Mouse (Mus musculus) intestine, embryonic 15.5 days (tissue): ENCODE data around the gene Lsm12. TPM values are rescaled to one million over a fixed set of nuclear protein-coding genes. Genes with fewer than 3 reads are reported as not detected.

Experiments
- ATAC-seq: fragments of 200-750 bp; cut with Nextera tagmentation; 2 replicates; pipeline ENCODE4 v1.8.0; 2017; ENCODE audit warnings: moderate TSS enrichment, moderate library complexity
- H3K27ac ChIP-seq: fragments of 300-500 bp; sonication (generic); 2 replicates; pipeline ENCODE4 v1.5.1; 2015; ENCODE audit warnings: mild to moderate bottlenecking, inconsistent platforms
- H3K27me3 ChIP-seq: fragments of 300-500 bp; sonication (generic); replicated peaks from 2 replicates; pipeline ENCODE4 v1.6.1; 2015; ENCODE audit warnings: inconsistent platforms
- H3K36me3 ChIP-seq: fragments of 300-500 bp; sonication (generic); 2 replicates; pipeline ENCODE4 v1.6.1; 2015; ENCODE audit warnings: inconsistent platforms
- H3K4me1 ChIP-seq: fragments of 300-500 bp; sonication (generic); replicated peaks from 2 replicates; pipeline ENCODE4 v1.6.1; 2015; ENCODE audit warnings: inconsistent platforms
- H3K4me2 ChIP-seq: fragments of 300-500 bp; sonication (generic); replicated peaks from 2 replicates; pipeline ENCODE4 v1.6.1; 2015; ENCODE audit warnings: mild to moderate bottlenecking, inconsistent platforms
- H3K4me3 ChIP-seq: fragments of 300-500 bp; sonication (generic); replicated peaks from 2 replicates; pipeline ENCODE4 v1.5.1; 2015; ENCODE audit warnings: inconsistent platforms
- H3K9ac ChIP-seq: fragments of 300-500 bp; sonication (generic); 2 replicates; pipeline ENCODE4 v1.6.1; 2015; ENCODE audit warnings: inconsistent platforms
- H3K9me3 ChIP-seq: fragments of 300-500 bp; sonication (generic); 2 replicates; pipeline ENCODE4 v1.6.1; 2016; ENCODE audit warnings: inconsistent platforms
- WGBS: fragments of 180-500 bp; shearing (Covaris S2); methylation state at CpG from one replicate; pipeline ENCODE4 v1.1.7; 2015; 5-methylcytosine and 5-hydroxymethylcytosine counted together
- polyA plus RNA-seq: library from polyadenylated mRNA; unstranded; fragments of >200 nt; fragmentation: Nextera tagmentation; extraction: Ambion mirVana; gene quantifications from 2 replicates; pipeline ENCODE4 v1.2.1, GENCODE M21; 2015

Gene Lsm12
- polyA plus RNA-seq, 1 experiment from 2014 or later, result 140 TPM

DNA sequence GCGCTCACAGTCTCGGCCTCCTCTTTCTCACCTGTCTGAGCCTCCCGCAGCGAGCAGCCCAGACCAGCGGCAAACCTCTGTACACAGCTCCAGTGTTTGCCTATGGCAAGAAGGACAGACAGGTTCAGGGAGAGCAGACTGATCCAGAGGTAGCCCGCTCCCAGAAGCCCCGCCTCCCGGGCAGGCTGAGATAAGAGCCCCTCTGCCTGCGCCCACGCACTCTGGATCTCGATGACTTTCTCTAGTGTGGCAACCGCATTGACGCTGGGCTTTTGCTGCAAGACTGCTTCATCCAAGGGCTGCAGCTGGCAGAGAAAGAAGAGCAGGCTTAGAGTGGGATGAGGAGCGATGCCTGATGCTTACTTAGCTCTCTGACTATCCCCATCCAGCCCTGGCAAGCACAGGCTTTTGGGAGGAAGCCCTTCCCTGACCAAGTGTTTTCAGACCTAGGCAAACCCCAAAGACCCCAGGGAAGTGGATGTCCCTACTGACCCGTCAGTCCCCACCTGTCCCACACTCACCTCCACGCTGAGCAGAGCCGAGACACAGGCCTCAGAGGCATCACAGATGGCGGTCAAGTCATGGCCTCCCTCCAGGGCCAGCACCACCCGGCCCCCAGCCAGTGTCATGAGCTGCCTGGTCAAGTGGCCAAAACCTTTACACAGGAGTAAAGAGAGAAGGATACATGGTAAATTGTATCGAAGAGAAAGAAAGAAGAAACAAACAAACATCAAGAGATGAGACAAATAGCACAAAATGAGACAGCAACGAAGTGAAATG is 11.1 kb upstream of the Lsm12 start:
- WGBS, result 70% methylated on average over 21 of the region's 21 CpGs
- Histone ChIP-seq H3K4me3 (no peak overlapping the region), H3K9ac (no peak overlapping the region), H3K9me3 (no peaks in the 10 kb centered on the region), H3K4me1 (peaks cover 7% of the 10 kb centered on the region), H3K27ac (no peak overlapping the region), H3K27me3 (no peaks in the 10 kb centered on the region), H3K36me3 (peaks cover 35% of the 10 kb centered on the region), H3K4me2 (no peak overlapping the region)
- ATAC-seq, result 0 out of 2 replicates have a peak, but pooled peaks have one; percentile 6

DNA sequence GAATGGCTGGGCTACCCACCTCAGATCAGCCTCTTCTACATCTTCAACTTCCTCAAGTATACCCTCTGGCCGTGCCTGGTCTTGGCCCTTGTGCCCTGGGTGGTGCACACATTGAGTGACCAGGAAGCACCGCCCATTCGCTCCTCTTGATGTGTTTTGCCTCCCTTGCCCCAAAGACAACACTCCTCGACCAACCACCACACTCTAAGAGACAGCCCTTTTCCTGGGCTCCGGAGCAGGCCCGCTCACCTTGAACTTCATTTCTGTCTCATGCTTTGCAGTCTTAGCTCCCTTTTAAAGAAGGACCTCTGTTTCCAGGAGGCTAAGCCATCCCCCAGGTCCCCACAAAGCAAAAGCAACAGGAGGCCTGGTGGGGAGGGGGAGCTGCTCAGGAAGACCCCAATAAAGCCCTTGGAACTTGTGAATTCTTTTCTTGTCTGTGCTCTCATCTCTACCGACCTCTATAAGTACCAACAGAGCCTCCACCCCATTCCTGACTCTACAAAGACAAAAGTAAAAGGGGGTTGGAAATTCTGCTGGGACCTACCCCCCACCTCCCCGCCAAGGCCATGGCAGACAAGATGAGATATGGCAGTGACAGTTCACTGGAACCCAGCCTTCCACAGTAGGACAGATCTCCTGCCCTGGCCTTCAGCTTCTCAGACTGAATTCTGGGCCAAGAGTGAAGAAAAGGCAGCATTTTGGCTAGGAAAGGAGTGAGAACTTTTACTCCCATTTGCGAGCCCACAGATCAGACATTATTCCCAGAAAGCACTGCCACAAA is 8.8 kb upstream of the Lsm12 start:
- Histone ChIP-seq H3K4me2 (no peak overlapping the region), H3K4me1 (peaks cover 14% of the 10 kb centered on the region), H3K36me3 (peaks cover 25% of the 10 kb centered on the region), H3K27me3 (no peaks in the 10 kb centered on the region), H3K9ac (no peak overlapping the region), H3K9me3 (no peaks in the 10 kb centered on the region), H3K27ac (no peak overlapping the region), H3K4me3 (no peak overlapping the region)
- no peak for ATAC-seq
- 86% methylated on average over 9 of the region's 9 CpGs for WGBS

DNA sequence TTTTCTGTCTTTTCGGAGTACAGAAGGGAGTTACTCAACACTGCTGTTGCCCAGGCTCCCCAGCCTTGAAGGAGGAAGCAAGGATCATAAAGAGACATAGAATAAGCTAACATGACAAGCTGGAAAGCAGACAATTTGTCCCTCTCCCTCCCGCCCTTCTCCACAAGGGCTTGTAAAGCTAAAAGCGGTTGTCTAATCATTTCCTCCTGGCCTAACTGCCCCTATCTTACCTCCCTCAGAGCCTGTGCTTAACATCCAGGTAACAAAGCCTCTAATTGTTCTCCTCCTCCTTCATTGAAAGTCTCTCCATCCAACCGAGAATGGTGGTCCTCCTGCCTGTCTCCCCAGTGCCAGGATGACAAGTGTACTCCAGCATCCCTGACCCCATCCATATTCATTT is 5.8 kb upstream of the Lsm12 start:
- no peaks in the 10 kb centered on the region for H3K9me3 ChIP-seq
- ATAC-seq, result no peak
- peaks cover 15% of the 10 kb centered on the region for H3K4me1 ChIP-seq
- H3K27me3 ChIP-seq, result no peaks in the 10 kb centered on the region
- peak overlapping the region; percentile 69 for H3K27ac ChIP-seq
- WGBS, result 46% methylated on average over 4 of the region's 4 CpGs
- no peak overlapping the region; the same call in 1 of the 2 replicates for H3K9ac ChIP-seq
- H3K36me3 ChIP-seq, result peaks cover 12% of the 10 kb centered on the region; the same call in 1 of the 2 replicates
- H3K4me3 ChIP-seq, result peak overlapping the region; percentile 58; the same call in 1 of the 2 replicates
- H3K4me2 ChIP-seq, result peak overlapping the region; percentile 84

DNA sequence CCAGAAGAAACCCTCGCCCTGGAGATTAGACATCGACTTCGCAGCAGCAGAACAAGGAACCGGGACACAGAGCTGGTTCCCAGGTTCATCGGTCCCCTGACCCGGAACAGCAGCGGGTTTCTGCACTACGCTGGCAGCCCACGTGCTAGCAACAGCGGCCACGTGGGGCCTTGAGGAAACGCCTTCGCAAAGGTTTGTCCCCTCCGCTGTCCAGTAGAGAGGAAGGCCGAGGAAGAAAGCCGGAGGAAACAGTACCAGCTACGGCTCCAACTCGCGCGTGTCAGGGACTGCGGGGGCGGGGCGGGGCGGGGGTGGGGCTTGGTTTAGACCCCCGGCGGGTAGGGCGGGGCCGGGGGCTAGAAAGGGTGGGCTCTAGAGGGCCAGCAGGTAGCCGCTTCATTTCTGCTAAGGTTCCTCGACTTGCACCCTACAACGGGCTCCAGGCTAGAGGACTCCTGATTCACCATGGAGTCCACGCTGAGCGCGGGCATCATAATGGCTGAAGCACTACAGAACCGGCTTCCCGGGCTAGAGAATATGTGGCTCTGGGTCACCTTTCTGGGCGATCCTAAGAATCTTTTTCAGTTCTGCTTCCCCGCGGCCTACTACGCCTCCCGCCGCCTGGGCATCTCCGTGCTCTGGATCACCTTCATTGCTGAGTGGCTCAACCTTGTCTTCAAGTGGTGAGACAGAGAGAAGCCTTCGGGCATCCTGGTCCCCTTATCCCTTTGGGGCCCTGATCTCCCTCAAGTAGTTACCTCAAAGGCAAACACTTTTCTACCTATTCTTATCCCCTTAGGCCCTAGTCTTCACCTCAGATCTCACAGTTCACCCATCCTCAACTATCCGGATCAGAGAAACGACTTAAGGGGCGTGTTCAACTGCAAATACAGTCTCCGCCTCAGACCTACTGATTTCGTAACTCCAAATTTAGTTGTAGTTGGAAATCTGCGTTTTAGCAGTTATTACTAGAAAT is 4.7 kb upstream of the Lsm12 start, which contains the start of gene G6pc3:
Gene G6pc3, plus strand, starts transcription at position 160 of the 976 bp plus-strand sequence.
- Histone ChIP-seq H3K4me1 (peaks cover 15% of the 10 kb centered on the region), H3K4me3 (peak within 1 kb of the TSS; percentile 58), H3K9ac (peak within 1 kb of the TSS; percentile 61), H3K36me3 (peaks cover 4% of the 10 kb centered on the region; the same call in 1 of the 2 replicates), H3K4me2 (peak within 1 kb of the TSS; percentile 84), H3K27me3 (no peaks in the 10 kb centered on the region), H3K27ac (peak within 1 kb of the TSS; percentile 51), H3K9me3 (no peaks in the 10 kb centered on the region)
- ATAC-seq, result peak; percentile 83
- 1% methylated on average over 50 of the region's 50 CpGs for WGBS

DNA sequence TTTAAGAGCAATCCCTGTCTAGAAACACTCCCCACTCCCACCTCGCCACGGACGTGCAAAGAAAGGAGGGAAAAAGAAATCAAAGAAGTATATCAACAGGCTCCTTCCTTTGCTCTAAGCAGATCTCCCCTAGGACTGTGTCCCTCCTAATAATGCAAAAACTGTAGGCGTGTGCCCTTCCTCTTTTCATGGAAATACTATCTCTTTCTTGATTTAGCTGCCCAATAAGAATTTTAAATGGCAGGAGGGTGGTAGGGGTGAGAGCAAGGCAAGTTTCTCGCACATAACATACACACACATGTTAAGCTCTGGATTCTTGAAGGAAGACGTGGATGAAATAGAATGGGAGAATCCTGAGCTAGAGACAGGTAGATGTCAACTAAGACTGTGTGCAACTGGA is 3.9 kb upstream of the Lsm12 start:
- Histone ChIP-seq H3K9me3 (no peaks in the 10 kb centered on the region), H3K36me3 (no peaks in the 10 kb centered on the region), H3K27ac (peak overlapping the region; percentile 51; the same call in 1 of the 2 replicates), H3K9ac (peak overlapping the region; percentile 61), H3K27me3 (no peaks in the 10 kb centered on the region), H3K4me1 (peaks cover 15% of the 10 kb centered on the region), H3K4me3 (peak overlapping the region; percentile 58), H3K4me2 (peak overlapping the region; percentile 84)
- ATAC-seq, result peak; percentile 0; the same call in 1 of the 2 replicates
- WGBS, result 69% methylated on average over 6 of the region's 6 CpGs

DNA sequence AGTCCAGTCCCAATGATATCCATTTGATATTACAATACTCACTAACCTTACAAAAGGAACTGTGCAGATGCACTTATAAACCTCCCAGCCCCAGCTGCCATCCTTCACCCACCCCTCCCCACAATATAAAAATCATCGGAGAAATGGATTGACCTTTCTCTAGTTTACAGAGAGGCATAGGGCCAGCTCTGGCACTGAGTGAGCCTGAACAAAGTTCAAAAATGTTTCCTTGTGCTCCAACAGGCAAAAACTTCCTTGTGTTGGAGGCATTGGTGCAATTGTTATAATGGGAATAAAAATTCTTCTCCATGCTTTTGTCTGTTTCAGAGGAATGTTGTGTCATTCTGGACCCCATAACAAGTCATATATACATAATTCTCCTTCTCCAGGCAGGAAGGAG is 1.1 kb upstream of the Lsm12 start:
- H3K27me3 ChIP-seq, result no peaks in the 10 kb centered on the region
- WGBS, result 46% methylated on average over 1 of the region's 1 CpGs
- no peak overlapping the region for H3K4me2 ChIP-seq
- H3K27ac ChIP-seq, result 0 out of 2 replicates have a peak overlapping the region, but pooled peaks have one; percentile 94
- H3K9me3 ChIP-seq, result no peaks in the 10 kb centered on the region
- H3K36me3 ChIP-seq, result peaks cover 5% of the 10 kb centered on the region
- H3K4me3 ChIP-seq, result no peak overlapping the region
- H3K9ac ChIP-seq, result no peak overlapping the region
- H3K4me1 ChIP-seq, result peaks cover 13% of the 10 kb centered on the region
- no peak for ATAC-seq

DNA sequence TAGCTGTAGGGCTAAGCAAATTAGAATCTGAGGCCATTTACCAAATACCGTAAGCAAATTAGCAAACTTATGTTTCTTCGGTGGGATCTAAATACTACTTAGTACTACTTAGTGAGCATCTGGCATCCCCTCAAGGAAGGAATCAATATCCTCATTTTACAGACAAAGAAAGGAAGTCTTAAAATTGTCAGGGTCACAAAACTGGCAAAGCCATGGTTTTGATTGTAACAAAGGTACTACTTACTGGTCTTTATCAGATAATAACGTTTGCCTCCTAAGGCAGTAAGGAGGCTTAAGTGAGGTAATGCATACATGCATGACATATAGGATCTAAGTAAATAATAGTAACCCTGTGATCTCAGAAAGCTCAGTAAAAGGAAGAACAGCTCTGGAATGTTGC is 581 bp upstream of the Lsm12 start:
- peak overlapping the region; percentile 68 for H3K4me2 ChIP-seq
- peak overlapping the region; percentile 94 for H3K27ac ChIP-seq
- H3K27me3 ChIP-seq, result no peaks in the 10 kb centered on the region
- peaks cover 9% of the 10 kb centered on the region for H3K36me3 ChIP-seq
- H3K9me3 ChIP-seq, result no peaks in the 10 kb centered on the region
- no peak overlapping the region for H3K9ac ChIP-seq
- peak overlapping the region; percentile 89 for H3K4me3 ChIP-seq
- H3K4me1 ChIP-seq, result peaks cover 8% of the 10 kb centered on the region
- ATAC-seq, result no peak
- 40% methylated on average over 3 of the region's 3 CpGs for WGBS

DNA sequence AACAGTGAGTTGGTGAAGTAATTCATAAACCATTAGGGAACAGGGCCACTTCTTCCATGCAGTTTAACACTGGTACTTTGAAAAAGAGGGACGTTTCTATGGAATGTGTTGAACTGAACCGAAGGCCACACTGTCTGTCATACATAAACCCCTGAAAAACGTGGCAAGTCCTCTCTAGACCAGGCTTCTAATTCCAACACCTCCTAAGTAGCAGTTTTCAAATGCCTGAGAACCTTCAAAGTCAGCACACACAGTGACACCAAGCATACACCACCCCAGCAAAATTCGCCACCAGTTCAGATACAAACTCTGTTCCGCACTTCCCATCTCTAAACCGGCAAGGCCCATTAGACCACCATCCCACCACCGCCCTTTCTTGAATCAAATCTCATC is 847 bp downstream of the Lsm12 start:
- peak overlapping the region; percentile 90 for H3K9ac ChIP-seq
- H3K36me3 ChIP-seq, result peaks cover 9% of the 10 kb centered on the region
- peak overlapping the region; percentile 68 for H3K4me2 ChIP-seq
- 1% methylated on average over 7 of the region's 7 CpGs for WGBS
- no peak; the same call in 1 of the 2 replicates for ATAC-seq
- H3K4me3 ChIP-seq, result peak overlapping the region; percentile 89
- no peaks in the 10 kb centered on the region for H3K27me3 ChIP-seq
- peaks cover 4% of the 10 kb centered on the region; the same call in 1 of the 2 replicates for H3K4me1 ChIP-seq
- peak overlapping the region; percentile 94 for H3K27ac ChIP-seq
- H3K9me3 ChIP-seq, result no peaks in the 10 kb centered on the region

DNA sequence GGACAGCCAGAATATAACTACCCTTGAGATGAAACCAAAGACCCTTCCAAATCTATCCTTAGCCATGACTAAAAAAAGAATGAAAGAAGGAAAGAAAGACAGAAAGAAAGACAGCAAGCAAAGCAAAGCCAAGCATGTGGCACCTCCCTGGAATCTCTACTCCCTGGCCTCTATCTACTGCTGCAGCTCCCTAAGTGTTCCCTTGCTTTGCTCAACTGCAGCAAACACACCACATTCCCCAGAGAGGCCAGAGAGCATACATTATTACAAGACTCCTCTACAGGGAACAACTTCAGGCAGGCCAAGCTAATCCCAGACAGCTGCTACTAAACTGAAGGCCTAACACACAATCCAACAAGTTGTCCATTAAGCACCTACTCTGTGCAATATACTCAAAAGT is 5.3 kb downstream of the Lsm12 start:
- H3K4me2 ChIP-seq, result no peak overlapping the region
- no peaks in the 10 kb centered on the region for H3K9me3 ChIP-seq
- peaks cover 16% of the 10 kb centered on the region for H3K36me3 ChIP-seq
- H3K27ac ChIP-seq, result no peak overlapping the region
- H3K27me3 ChIP-seq, result no peaks in the 10 kb centered on the region
- ATAC-seq, result no peak
- H3K4me3 ChIP-seq, result no peak overlapping the region
- no peaks in the 10 kb centered on the region; the same call in 1 of the 2 replicates for H3K4me1 ChIP-seq
- H3K9ac ChIP-seq, result no peak overlapping the region

DNA sequence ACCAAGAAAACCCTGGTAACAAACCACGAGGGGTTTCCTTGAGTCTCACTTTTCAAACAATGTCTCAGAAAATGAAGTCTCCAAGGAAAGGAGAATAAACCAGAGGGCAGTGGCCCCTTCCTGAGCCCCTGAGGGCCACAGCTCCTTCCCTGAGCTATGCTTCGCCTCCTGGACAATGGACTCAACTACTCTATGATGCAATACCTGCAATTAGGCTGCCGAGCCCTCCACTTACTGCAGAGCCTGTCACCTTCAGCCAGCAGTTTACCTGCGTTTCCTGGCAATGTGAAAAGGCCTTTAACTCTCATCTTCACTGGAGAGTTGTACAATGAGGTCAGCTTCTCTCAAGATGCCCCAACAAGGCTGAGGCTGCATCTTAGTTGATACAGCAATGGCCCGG is 16.4 kb downstream of the Lsm12 start:
- Histone ChIP-seq H3K4me1 (peaks cover 10% of the 10 kb centered on the region; the same call in 1 of the 2 replicates), H3K4me3 (no peak overlapping the region), H3K9ac (no peak overlapping the region), H3K4me2 (no peak overlapping the region), H3K9me3 (no peaks in the 10 kb centered on the region), H3K27ac (no peak overlapping the region), H3K36me3 (peaks cover 16% of the 10 kb centered on the region), H3K27me3 (no peaks in the 10 kb centered on the region)
- peak; percentile 82 for ATAC-seq
- 71% methylated on average over 5 of the region's 5 CpGs for WGBS

DNA sequence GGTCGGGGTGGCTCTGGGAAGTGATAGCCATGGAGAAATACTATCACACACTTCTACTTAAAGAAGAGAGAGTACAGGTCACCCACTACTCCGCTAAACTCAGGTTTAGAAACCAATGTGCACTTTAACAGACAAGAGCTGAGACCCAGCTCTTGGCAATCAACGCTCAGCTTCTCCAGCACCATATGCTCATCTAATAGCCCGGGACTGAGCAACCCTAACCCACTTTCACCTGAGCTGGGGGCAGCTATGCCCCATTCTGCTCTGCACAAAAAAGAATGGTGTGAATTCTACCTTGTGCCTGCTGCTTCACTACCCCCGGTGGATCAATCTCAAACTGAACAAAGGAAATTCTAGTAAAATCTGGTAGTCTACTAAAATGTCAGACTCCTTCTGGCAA is 17.6 kb downstream of the Lsm12 start:
- Histone ChIP-seq H3K9me3 (no peaks in the 10 kb centered on the region), H3K9ac (no peak overlapping the region), H3K27ac (no peak overlapping the region), H3K4me3 (no peak overlapping the region), H3K36me3 (peaks cover 23% of the 10 kb centered on the region), H3K4me1 (peaks cover 10% of the 10 kb centered on the region; the same call in 1 of the 2 replicates), H3K4me2 (no peak overlapping the region), H3K27me3 (no peaks in the 10 kb centered on the region)
- no peak for ATAC-seq
- 91% methylated on average over 5 of the region's 5 CpGs for WGBS
